In the genomic region with DNA sequence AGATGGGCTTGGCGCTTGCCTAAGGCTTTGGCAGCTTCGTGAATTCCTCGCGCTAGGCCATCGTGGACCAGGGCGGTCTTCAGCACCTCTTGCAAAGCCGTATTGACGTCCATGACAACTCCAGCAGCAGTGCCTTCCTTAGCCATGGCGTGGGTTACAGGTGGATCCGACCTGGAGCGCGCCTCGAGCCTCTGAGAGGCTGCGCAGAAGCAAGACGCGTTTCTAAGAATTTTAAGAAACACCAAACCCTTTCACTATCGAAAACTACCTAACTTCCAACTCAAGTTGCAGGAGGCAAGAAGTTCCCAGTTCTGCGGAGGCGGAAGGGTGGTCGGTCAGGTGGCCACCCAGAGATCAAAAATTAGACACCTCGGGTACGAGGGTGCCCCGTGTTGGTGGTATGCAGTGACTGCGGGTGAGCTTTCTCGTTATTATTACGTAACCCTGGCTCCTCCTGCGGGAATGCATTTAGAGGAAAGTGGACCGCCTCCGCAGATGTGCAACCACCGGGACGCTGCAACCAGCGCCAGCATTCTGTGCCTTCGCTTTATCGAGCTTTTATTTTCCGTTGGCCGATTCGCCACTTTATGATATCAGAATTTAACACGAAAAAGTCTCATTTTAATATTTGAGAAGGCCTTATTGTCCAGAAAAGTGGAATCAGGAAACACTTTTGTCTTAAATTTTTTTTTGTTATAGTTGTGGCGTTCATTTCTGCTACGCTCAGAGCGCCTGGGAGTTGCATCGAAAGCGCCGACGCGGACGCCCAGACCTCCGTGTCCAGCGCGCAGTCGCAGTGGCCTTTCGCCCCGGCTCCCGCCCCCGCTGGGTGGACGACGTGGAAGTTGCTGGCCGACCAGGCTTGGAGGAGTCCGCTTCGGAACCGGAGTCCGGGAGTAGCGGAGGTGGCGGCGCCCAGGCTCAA, we compare ENCODE assay signal across 7 mouse cellular contexts. TPM values are rescaled to one million over a fixed set of nuclear protein-coding genes. Genes with fewer than 3 reads are reported as not detected.
DNase-seq lines count a peak whose midpoint lies in the region; ATAC-seq and TF ChIP-seq lines count a peak whose summit lies in the region.

Arl1 (plus strand) TSS at position 288 of the 925 bp plus-strand sequence.

- H3K9me3 ChIP-seq in embryonic facial prominence, embryonic 12.5 days, result no peaks in the 10 kb centered on the region
- no peaks in the 10 kb centered on the region for H3K9me3 ChIP-seq in limb, embryonic 12.5 days
- no peaks in the 10 kb centered on the region for H3K9me3 ChIP-seq in midbrain, embryonic 15.5 days

- H3K27ac ChIP-seq in embryonic facial prominence, embryonic 12.5 days, result peak within 1 kb of the TSS; percentile 73
- H3K27ac ChIP-seq in kidney, adult 2 months (ENCODE audit: insufficient read depth, low read depth, low read length), result peak within 1 kb of the TSS; percentile 94
- H3K27ac ChIP-seq in limb, embryonic 12.5 days, result peak within 1 kb of the TSS; percentile 86
- H3K27ac ChIP-seq in midbrain, embryonic 15.5 days, result peak within 1 kb of the TSS; percentile 76
- peak within 1 kb of the TSS; percentile 78 for H3K27ac ChIP-seq in spleen, adult 2 months (ENCODE audit: insufficient read depth, low read length)

- peak within 1 kb of the TSS; percentile 95 for H3K4me3 ChIP-seq in embryonic facial prominence, embryonic 12.5 days
- H3K4me3 ChIP-seq in kidney, adult 2 months (ENCODE audit: insufficient read depth, low read depth, low read length), result peak within 1 kb of the TSS; percentile 85
- peak within 1 kb of the TSS; percentile 91 for H3K4me3 ChIP-seq in limb, embryonic 12.5 days (replicated peaks)
- H3K4me3 ChIP-seq in midbrain, embryonic 15.5 days, result peak within 1 kb of the TSS; percentile 98
- peak within 1 kb of the TSS; percentile 93 for H3K4me3 ChIP-seq in spleen, adult 2 months (ENCODE audit: extremely low read depth, insufficient read depth, insufficient read length)

- H3K27me3 ChIP-seq in embryonic facial prominence, embryonic 12.5 days, result no peaks in the 10 kb centered on the region
- no peaks in the 10 kb centered on the region for H3K27me3 ChIP-seq in kidney, adult 2 months (replicated peaks; ENCODE audit: control insufficient read depth, insufficient read depth, low read length)
- no peaks in the 10 kb centered on the region for H3K27me3 ChIP-seq in limb, embryonic 12.5 days
- peaks cover 3% of the 10 kb centered on the region; the same call in 1 of the 2 replicates for H3K27me3 ChIP-seq in midbrain, embryonic 15.5 days (replicated peaks)
- no peaks in the 10 kb centered on the region for H3K27me3 ChIP-seq in spleen, adult 2 months (ENCODE audit: control insufficient read depth, insufficient read depth, low read length)

- H3K4me1 ChIP-seq in embryonic facial prominence, embryonic 12.5 days, result peaks cover 7% of the 10 kb centered on the region
- H3K4me1 ChIP-seq in kidney, adult 2 months (ENCODE audit: control insufficient read depth, insufficient read depth, low read length), result peaks cover 4% of the 10 kb centered on the region
- H3K4me1 ChIP-seq in limb, embryonic 12.5 days (replicated peaks), result peaks cover 15% of the 10 kb centered on the region
- H3K4me1 ChIP-seq in midbrain, embryonic 15.5 days, result peaks cover 18% of the 10 kb centered on the region
- H3K4me1 ChIP-seq in spleen, adult 2 months (ENCODE audit: control insufficient read depth, insufficient read depth, insufficient read length), result peaks cover 8% of the 10 kb centered on the region; the same call in 1 of the 2 replicates

- H3K4me2 ChIP-seq in embryonic facial prominence, embryonic 12.5 days (replicated peaks), result peak within 1 kb of the TSS; percentile 84
- peak within 1 kb of the TSS; percentile 86 for H3K4me2 ChIP-seq in limb, embryonic 12.5 days
- peak within 1 kb of the TSS; percentile 90 for H3K4me2 ChIP-seq in midbrain, embryonic 15.5 days

- under 1% methylated on average over 65 of the region's 65 CpGs for WGBS in embryonic facial prominence, embryonic 12.5 days
- WGBS in kidney, adult 2 months, result under 1% methylated on average over 65 of the region's 65 CpGs
- WGBS in limb, embryonic 12.5 days, result under 1% methylated on average over 65 of the region's 65 CpGs
- WGBS in midbrain, embryonic 15.5 days, result under 1% methylated on average over 65 of the region's 65 CpGs
- under 1% methylated on average over 64 of the region's 65 CpGs for WGBS in spleen, adult 2 months

- TF ChIP-seq CTCF in kidney, adult 2 months (conservative IDR thresholded peaks at IDR 0.05; ENCODE audit: insufficient read depth, insufficient read length, low read depth, low read length), result 0 out of 2 replicates have a peak, but pooled peaks have one; percentile 13
- no peak for TF ChIP-seq CTCF in spleen, adult 2 months (IDR thresholded peaks at IDR 0.05; ENCODE audit: extremely low read depth, insufficient read depth, insufficient read length, insufficient replicate concordance)

- ATAC-seq in embryonic facial prominence, embryonic 12.5 days (ENCODE audit: insufficient number of reproducible peaks, insufficient read depth, low FRiP score, low TSS enrichment), result peak; percentile 92
- peak; percentile 93 for ATAC-seq in limb, embryonic 12.5 days (ENCODE audit: insufficient number of reproducible peaks, insufficient read depth, low FRiP score, low TSS enrichment, low read depth)
- peak; percentile 98 for ATAC-seq in midbrain, embryonic 15.5 days (replicated peaks)

- TF ChIP-seq POLR2A in kidney, adult 2 months (IDR thresholded peaks at IDR 0.05; ENCODE audit: low read depth, low read length), result peak; percentile 52
- TF ChIP-seq POLR2A in spleen, adult 2 months (IDR thresholded peaks at IDR 0.05; ENCODE audit: low read depth, low read length), result peak; percentile 80

- peak within 1 kb of the TSS; percentile 93 for H3K9ac ChIP-seq in embryonic facial prominence, embryonic 12.5 days
- H3K9ac ChIP-seq in limb, embryonic 12.5 days (replicated peaks), result peak within 1 kb of the TSS; percentile 94
- H3K9ac ChIP-seq in midbrain, embryonic 15.5 days, result peak within 1 kb of the TSS; percentile 94

- peak; percentile 96 for DNase-seq in adrenal gland, postnatal 25 days
- DNase-seq in heart, adult 18-20 months, result peak; percentile 95
- DNase-seq in kidney, adult 2 months, result peak; percentile 95
- DNase-seq in spleen, adult 2 months (ENCODE audit: low read depth in 1 of 2, low spot score in 2 of 2), result peak; percentile 80 to 87

- no peaks in the 10 kb centered on the region for H3K36me3 ChIP-seq in embryonic facial prominence, embryonic 12.5 days
- H3K36me3 ChIP-seq in kidney, adult 2 months (ENCODE audit: control insufficient read depth, insufficient read depth, low read length), result no peaks in the 10 kb centered on the region
- peaks cover under 1% of the 10 kb centered on the region for H3K36me3 ChIP-seq in limb, embryonic 12.5 days
- H3K36me3 ChIP-seq in midbrain, embryonic 15.5 days (replicated peaks), result no peaks in the 10 kb centered on the region
- H3K36me3 ChIP-seq in spleen, adult 2 months (ENCODE audit: control insufficient read depth, insufficient read depth, low read length), result no peaks in the 10 kb centered on the region; the same call in 1 of the 2 replicates

RNA-seq across cellular contexts. Expression of gene Arl1, which starts in this region (rescaled TPM):
- total RNA-seq in adrenal gland, postnatal 25 days (2021), result 89.0 and 97.2 TPM in 2 replicates
- polyA plus RNA-seq in embryonic facial prominence, embryonic 12.5 days (2016; fragmentation: Nextera tagmentation; extraction: Ambion mirVana), result 173 and 187 TPM in 2 replicates
- total RNA-seq in heart, adult 18-20 months (2021), result 10 to 100 TPM; 91.1 to 95.7 TPM
- 23.2 and 33.6 TPM in 2 replicates for polyA plus RNA-seq in kidney, adult 2 months (2012; rRNA removed)
- polyA plus RNA-seq in limb, embryonic 12.5 days (2016; fragmentation: Nextera tagmentation; extraction: Ambion mirVana), result 179 and 190 TPM in 2 replicates
- polyA plus RNA-seq in midbrain, embryonic 15.5 days (2015; fragmentation: Nextera tagmentation; extraction: Ambion mirVana), result 147 and 148 TPM in 2 replicates
- polyA plus RNA-seq in spleen, adult 2 months (2012; rRNA removed), result 9.0 and 11.1 TPM in 2 replicates

Comparison
In these comparisons a context has a peak if more than half of its experiments do, and no peak if none do; other contexts are left out.
1. Peak in every context shown above with its lines: DNase-seq, ATAC-seq, H3K4me3 ChIP-seq and H3K27ac ChIP-seq.